Mouse (Mus musculus) hematopoietic stem cell, adult 5-6 weeks (primary cell): ENCODE measurements at regions not wholly inside any gene's neighbourhood (a gene's known extent, or its start where the extent isn't known, plus 50 kb on each side); places are given as distances from the start of the nearest gene placed in this dataset.

Experiments
- ATAC-seq, 2 experiments: fragments of 125-278 bp in 1 of 2; replicated peaks in 1 of 2; 2 replicates each; pipeline ENCODE4 v1.8.0; 2016 to 2017; ENCODE audit warnings: inconsistent platforms in 2 of 2, mild to moderate bottlenecking in 2 of 2, moderate number of reproducible peaks in 2 of 2, low read depth in 1 of 2, moderate TSS enrichment in 1 of 2; ENCODE audit not compliant: low FRiP score in 2 of 2, poor library complexity in 2 of 2, severe bottlenecking in 2 of 2, insufficient read depth in 1 of 2, low TSS enrichment in 1 of 2

GRCm38 (mm10) chr5:46578540-46579173, 721.2 kb upstream of the Lcorl start:
- ATAC-seq, result peak; percentile 39 to 53; a peak in 3 of 4 replicates

- ATAC-seq, result no peak
Measured at GRCm38 (mm10) chr5:46573869-46574268, 716.5 kb upstream of the Lcorl start.

- ATAC-seq, result no peak
Measured at GRCm38 (mm10) chr5:46573280-46573670, 715.9 kb upstream of the Lcorl start.

- ATAC-seq, result no peak
Measured at GRCm38 (mm10) chr5:46556691-46557265, 699.4 kb upstream of the Lcorl start.

- no peak for ATAC-seq
Measured at GRCm38 (mm10) chr5:46541333-46542324, 684.2 kb upstream of the Lcorl start.
